Mouse (Mus musculus) v-Abl transformed pro-B cells (cell line): ENCODE measurements at regions not wholly inside any gene's neighbourhood (a gene's known extent, or its start where the extent isn't known, plus 50 kb on each side); places are given as distances from the start of the nearest gene placed in this dataset.
"Not testable (repeated sequence)": the region's sequence is repeated elsewhere in the genome, so short reads cannot be mapped to it uniquely, and the experiment has no call there.

Source experiments
- in situ Hi-C, 2 experiments: fragments of 400-800 bp; cut with MboI; formaldehyde crosslinking; loops; one replicate each; pipeline ENCODE4 v1.15.1; 2025; ENCODE audit not compliant: unreplicated experiment in 2 of 2

GRCm38 (mm10) chr1:64463715-64464290 lies 68.6 kb upstream of the Creb1 start:
- in situ Hi-C loops, result loop anchor here (10.0 to 25.0 kb wide), 2 partner anchors 161 to 523 kb away; no protein-coding TSS in a partner anchor

- in situ Hi-C loops, result loop anchor here (10.0 to 25.0 kb wide), 2 partner anchors 163 to 526 kb away; no protein-coding TSS in a partner anchor
Measured at GRCm38 (mm10) chr1:64461616-64462015, 70.8 kb upstream of the Creb1 start.

GRCm38 (mm10) chr1:64457872-64458271 lies 74.6 kb upstream of the Creb1 start:
- in situ Hi-C loops, result loop anchor here (10.0 to 25.0 kb wide), 2 partner anchors 527 to 529 kb away; no protein-coding TSS in a partner anchor

DNA sequence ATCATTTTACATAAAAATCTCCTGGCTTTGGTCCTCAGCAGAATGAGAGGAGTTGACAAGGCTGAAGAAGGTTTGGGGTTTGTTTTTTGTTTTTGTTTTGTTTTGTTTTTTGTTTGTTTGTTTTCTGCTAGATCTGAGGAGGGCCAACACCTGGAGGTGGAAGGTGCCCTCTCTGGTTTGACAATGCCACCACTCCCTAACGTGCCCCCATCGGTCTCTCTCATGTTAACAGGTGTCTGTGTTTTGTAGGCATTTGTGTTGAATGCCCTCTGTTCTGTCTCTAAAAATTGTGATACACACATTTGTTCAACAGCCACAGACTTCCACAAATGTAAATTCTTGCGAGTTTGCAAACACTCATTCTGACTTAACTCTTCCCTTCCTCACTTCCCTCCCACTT lies 83.3 kb upstream of the Creb1 start:
- in situ Hi-C loops, result loop anchor here (5.0 to 25.0 kb wide), 9 partner anchors 83 to 782 kb away; partner anchors contain the start of genes Creb1 (in 1 of the 2) and Klf7 (in 1 of the 2)

- in situ Hi-C loops, result loop anchor here (5.0 to 25.0 kb wide), 9 partner anchors 84 to 781 kb away; partner anchors contain the start of genes Creb1 (in 1 of the 2) and Klf7 (in 1 of the 2)
Measured at GRCm38 (mm10) chr1:64448090-64448489, 84.4 kb upstream of the Creb1 start.

DNA sequence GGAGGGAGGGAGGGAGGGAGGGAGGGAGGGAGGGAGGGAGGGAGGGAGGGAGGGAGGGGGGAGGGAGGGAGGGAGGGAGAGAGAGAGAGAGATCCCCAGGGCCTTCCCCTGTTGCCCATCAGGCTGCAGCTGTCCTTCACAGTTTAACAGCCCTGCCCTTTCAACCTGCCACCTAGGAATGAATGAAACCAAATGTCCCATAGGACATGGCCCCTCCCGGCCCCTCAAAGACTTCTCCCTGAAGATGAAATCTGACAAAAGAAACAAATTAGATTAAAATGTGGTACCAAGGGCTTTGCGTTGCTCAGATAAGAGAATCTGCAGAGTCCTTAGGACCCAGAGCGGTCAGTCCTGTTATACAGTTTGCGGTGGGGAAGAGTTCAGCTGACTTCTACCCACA lies 86.0 kb upstream of the Creb1 start:
- in situ Hi-C loops, result loop anchor here (5.0 to 25.0 kb wide), 9 partner anchors 86 to 779 kb away; partner anchors contain the start of genes Creb1 (in 1 of the 2) and Klf7 (in 1 of the 2)

GRCm38 (mm10) chr1:64445919-64446318 lies 86.5 kb upstream of the Creb1 start:
- in situ Hi-C loops, result loop anchor here (5.0 to 25.0 kb wide), 9 partner anchors 86 to 779 kb away; partner anchors contain the start of genes Creb1 (in 1 of the 2) and Klf7 (in 1 of the 2)

DNA sequence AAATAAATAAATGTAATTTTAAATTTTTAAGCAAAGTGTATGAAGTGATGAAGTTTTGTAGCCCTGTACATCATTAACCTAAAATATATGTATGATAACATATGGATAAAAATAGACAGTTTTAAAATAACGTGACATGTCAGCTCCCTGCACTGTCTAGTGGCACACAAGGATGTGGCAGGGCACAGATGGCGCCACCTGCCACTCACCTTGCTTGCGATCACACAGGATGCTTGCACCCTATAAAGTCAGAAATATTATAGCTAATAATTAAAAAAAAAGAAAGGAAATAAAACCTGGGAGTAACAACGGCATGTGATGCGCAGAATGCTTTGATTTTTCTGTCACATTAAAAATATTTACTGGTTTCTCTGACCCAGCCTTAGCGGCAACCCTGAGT lies 89.0 kb upstream of the Creb1 start:
- in situ Hi-C loops, result loop anchor here (10.0 to 25.0 kb wide), 3 partner anchors 261 to 319 kb away; partner anchors contain the start of gene Klf7 (in 1 of the 2)

DNA sequence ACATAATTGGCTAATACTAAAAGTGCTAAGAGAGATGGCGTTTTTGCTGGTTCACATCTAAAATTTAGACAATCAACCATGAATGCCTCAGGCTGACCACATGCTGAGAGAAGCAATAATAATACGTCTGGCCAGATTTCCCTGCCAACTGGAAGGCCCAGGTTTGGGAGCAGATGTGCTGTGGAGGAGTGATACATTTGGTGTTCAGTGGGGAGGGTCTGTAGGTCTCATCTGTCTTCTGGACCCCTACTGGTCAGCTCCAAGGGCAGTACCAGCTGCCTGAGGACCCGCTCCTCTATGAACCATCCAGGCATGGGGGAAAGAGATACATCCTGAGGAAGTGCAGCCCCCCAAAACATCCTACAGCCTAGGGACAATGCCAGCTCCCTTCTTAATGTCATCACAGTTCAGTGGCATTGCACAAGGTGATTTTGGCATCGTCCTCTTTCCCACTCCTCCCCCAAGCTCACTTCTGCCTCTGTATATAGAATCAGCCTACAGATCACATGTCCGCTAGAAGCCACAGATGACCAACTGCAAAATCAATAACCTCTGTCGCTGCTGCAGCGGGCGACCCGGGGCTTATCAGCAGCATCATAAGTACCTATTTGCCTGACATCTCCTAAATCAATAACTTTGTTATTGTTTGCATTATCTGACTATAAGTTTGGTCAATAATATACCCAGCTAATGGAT lies 90.1 kb upstream of the Creb1 start:
- in situ Hi-C loops, result loop anchor here (10.0 to 25.0 kb wide), 3 partner anchors 262 to 318 kb away; partner anchors contain the start of gene Klf7 (in 1 of the 2)

DNA sequence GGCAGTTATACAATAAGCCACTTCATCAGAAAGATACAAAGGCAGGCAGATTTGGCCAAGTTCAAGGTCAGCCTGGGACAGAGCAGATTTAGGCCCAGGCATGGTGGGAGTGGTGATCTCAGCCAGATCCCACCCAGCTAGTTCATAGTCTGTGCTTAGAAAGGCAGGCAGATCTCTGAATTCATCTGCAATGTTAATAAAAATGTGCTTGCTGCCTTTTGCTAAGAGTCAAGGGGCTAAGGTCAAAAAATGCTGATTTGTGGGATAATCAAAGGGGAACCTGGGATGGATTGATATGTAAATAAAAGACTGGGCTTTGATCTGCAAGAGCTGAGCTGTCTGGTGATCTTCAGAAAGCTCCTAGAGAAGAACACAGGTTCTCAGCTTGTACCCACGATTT lies 109.2 kb upstream of the Creb1 start:
- in situ Hi-C loops, result no loop called here

GRCm38 (mm10) chr1:64418567-64418966 lies 113.9 kb upstream of the Creb1 start:
- in situ Hi-C loops, result no loop called here

DNA sequence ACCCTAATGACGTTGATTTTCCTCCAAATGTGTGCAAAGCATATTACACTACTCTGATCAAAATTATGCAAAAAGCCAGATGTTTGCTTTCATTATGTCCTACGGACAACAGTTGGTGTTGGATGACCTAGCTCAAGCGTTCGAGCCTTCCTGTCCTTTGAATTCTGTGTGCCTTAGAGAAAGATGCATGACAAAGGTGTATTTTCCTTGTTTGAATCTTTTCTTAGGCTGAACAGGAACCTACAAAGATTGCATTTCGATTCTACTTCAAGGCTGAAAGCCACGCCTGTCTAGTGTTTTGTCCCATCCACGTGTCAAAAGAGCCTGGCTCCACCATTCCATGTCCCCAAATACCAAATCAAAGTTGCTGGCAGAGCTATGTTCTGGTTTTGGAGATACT lies 116.5 kb upstream of the Creb1 start:
- in situ Hi-C loops, result no loop called here

GRCm38 (mm10) chr1:64413181-64413560 lies 119.3 kb upstream of the Creb1 start:
- in situ Hi-C loops, result no loop called here

DNA sequence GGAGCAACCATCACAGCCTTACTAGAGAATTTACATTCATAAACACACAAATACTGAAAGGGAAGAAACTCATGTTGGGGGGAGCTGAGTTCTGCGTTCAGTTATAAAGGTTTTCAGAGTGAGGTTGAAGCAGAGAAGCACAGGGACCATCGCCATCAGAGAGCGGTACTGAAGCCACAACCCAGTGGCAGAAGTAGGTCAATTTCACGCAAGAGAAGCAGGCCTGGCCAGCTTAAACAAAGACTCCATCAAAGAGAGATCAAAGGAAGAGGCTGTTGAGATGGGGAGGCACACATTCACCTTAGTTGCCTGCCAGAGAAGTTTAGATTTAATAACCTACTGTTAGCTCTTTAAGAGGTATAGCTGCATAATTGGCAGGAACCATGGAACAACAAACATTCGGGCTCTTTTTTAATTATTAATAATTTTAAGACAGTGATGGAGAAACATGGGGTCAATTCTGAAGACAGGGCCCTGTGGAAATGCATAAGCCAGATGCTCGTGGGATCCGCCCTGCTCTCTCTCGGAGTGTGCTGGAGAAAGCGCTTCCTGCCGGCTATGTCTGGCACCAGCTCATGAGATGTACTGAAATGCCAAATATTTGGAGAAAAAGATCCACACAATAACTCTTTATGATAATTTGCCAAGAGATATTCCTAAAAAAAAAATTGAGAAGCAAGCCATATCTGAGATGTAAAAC lies 119.8 kb upstream of the Creb1 start:
- in situ Hi-C loops, result no loop called here

- in situ Hi-C loops, result no loop called here
Measured at GRCm38 (mm10) chr1:64411851-64412480, 120.5 kb upstream of the Creb1 start.

DNA sequence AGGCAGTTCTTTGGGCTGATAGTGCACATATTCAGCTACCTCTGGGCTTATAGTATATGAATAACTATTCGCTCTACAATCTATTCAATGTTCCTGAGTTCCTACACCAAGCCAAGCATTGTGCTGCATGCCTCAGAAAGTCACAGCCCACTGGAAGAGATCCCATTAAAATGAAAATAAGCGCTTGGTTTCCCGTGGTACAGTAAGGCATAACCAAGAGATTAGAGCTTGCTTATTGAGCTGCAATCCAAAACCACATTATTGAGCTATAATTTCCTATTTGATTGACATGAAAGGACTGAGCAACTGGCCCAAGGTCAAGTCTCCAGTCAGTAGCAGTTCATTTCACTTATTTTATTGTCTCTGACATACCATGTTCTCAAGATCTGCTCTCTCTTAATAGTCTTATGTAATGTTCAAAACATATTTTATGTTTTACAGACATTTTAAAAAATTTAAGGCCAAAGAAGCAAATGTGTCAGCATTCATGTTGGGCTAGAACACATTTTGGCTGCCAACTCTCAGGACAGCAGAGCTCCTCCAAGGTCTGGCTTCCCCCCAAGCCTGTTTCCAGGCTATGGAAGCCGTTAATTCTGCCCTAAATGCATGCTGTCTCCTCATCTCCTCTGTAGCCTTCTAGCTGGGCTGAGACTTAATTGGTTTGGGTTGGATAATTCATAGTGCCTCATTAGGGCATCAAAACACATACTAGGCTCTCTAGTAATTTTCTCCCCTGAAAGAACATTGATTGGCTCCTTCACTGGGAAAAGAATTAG lies 123.5 kb upstream of the Creb1 start:
- in situ Hi-C loops, result no loop called here

DNA sequence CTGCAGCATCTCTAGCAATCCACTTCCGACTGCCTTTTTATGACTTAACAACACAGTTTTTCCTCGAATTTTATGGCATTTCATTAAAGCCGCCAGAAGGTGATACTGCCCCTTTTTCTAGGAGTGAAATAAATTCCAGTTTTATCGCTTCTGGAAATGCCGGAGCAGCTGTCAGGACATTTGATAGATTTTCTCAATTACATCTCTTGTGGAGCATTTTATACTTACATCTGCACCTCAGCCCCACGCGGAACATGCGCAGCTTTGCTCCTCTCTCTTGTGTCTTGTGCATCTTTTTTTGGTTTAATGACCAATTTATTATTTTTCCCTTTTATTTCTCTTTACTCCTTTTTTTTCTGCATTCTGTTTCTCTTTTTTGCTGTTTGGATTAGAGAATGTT lies 140.9 kb upstream of the Creb1 start:
- in situ Hi-C loops, result no loop called here

DNA sequence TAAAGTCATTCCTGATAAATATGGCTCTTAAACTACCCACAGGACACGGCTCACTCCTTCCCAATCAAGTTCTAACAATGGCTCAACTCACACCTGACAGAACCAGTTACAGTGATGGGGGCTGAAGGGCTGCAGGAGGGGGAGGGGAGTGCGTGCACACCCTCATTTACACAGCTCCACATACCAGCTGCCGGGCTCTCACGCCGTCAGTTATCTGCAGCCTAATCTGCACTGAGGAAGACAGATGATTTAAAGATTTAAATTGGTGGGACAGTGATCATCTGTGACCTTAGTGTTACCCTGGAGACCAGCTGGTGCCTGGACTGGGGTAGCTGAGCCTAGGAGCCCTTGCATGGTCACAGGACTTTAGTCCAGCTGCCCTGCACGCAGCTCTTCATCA lies 151.2 kb upstream of the Creb1 start:
- in situ Hi-C loops, result no loop called here

DNA sequence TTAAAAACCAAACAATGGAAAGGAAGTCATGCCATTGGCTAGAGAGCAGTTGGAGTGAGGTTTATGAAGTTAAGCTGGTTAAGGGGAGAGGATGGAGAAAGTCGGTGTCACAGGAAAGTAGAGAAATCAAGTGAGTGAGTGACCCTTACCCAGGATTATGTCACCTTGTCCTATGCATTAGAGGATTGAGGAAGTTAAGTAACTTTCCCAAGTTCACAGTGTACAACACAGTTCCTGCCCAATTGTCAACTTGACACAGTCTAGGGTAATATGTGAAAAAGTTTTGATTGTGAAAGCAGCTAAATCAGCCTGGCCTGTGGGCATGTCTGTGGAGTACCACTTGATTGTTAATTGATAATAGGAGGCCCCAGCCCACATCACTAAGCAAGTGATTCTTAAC lies 156.0 kb upstream of the Creb1 start:
- in situ Hi-C loops, result not testable (repeated sequence)
